Mouse (Mus musculus) thymus, adult 2 months (tissue): Measurements from ENCODE around the gene Brpf1. TPM values are rescaled to one million over a fixed set of nuclear protein-coding genes. Genes with fewer than 3 reads are reported as not detected.

Source experiments
- DNase-seq: peaks from one replicate; pipeline ENCODE4 v3.0.0; 2021
- H3K27ac ChIP-seq: fragments of 200-500 bp; 2 replicates; pipeline ENCODE4 v1.5.1; 2012; ENCODE audit warnings: low read length, control low read depth; ENCODE audit not compliant: control insufficient read depth, insufficient read depth
- H3K27me3 ChIP-seq: fragments of 200-500 bp; 2 replicates; pipeline ENCODE4 v1.6.1; 2012; ENCODE audit warnings: mild to moderate bottlenecking, low read length, moderate library complexity, mixed read lengths; ENCODE audit not compliant: control insufficient read depth, insufficient read depth
- H3K36me3 ChIP-seq: fragments of 200-500 bp; 2 replicates; pipeline ENCODE4 v1.6.1; 2012; ENCODE audit warnings: mild to moderate bottlenecking, low read length, moderate library complexity; ENCODE audit not compliant: control insufficient read depth, insufficient read depth
- H3K4me1 ChIP-seq: fragments of 200-500 bp; replicated peaks from 2 replicates; pipeline ENCODE4 v1.6.1; 2012; ENCODE audit warnings: low read length; ENCODE audit not compliant: control insufficient read depth, insufficient read depth
- H3K4me3 ChIP-seq: fragments of 200-500 bp; 2 replicates; pipeline ENCODE4 v1.5.1; 2012; ENCODE audit warnings: mild to moderate bottlenecking, low read length, control low read depth, moderate library complexity; ENCODE audit not compliant: control insufficient read depth, insufficient read depth
- CTCF ChIP-seq: fragments of 200-500 bp; IDR thresholded peaks from 2 replicates; pipeline ENCODE4 v1.5.1; 2012; ENCODE audit warnings: mild to moderate bottlenecking, control low read depth, low read length, moderate library complexity, borderline replicate concordance; ENCODE audit not compliant: control insufficient read depth, poor library complexity, insufficient read depth; ENCODE audit errors: extremely low read depth
- POLR2A ChIP-seq: fragments of 200-500 bp; IDR thresholded peaks from 2 replicates; pipeline ENCODE4 v1.6.1; 2012; ENCODE audit warnings: mild to moderate bottlenecking, low read length, control low read depth, moderate library complexity; ENCODE audit not compliant: control insufficient read depth, poor library complexity, insufficient read depth; ENCODE audit errors: extremely low read depth
- WGBS: fragments of 180-500 bp; shearing (Covaris S2); methylation state at CpG from one replicate; pipeline ENCODE4 v1.1.7; 2018; 5-methylcytosine and 5-hydroxymethylcytosine counted together
- polyA plus RNA-seq: library from polyadenylated mRNA; depleted of rRNA; stranded (reverse); fragments of >200 nt; gene quantifications from 2 replicates; pipeline ENCODE4 v1.2.3, GENCODE M21; 2012

Gene Brpf1
- polyA plus RNA-seq, 1 experiment: 66.2 TPM

DNA sequence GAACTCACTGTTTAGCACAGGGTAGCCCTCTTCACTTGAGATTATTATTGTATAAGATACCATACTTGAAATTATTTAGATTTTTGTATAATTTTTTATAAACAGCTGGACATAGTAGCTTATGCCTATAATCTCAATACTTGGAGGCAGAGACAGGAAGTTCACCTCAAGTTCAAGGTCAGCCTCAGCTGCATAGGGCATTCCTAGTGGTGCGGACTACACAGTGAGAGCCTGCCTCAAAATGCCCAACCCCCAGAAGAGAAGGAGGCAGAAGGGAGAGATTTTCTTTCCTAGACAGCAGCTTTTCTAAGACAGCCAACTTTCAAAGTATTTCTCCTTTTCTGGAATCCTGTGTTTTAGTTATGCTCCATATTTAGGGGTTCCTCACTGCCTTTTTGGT is 44.2 kb downstream of the Brpf1 start:
- Histone ChIP-seq H3K27me3 (no peaks in the 10 kb centered on the region), H3K36me3 (no peaks in the 10 kb centered on the region), H3K27ac (no peak overlapping the region), H3K4me1 (no peaks in the 10 kb centered on the region), H3K4me3 (no peak overlapping the region)
- WGBS: 95% methylated on average over 1 of the region's 1 CpGs
- TF ChIP-seq POLR2A: no peak
- DNase-seq: no peak

DNA sequence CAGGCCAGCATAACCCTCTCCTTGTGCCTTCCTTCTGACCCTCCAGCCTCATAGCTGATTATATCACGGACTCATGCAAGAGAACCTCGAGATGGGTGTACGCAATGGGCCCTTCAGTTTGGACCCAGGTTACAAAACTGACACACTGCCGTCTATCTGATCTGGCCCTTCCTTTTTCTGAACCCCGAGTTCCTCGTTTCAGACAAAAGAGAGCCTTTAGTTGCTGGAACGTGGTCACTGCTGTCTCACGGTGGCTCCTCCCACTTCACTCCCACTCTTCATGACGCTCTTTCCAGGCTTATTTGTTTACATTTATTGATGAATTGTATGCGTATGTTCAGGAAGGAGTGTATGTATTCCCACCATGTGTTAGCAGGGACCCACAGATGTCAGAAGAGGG is 44.7 kb downstream of the Brpf1 start:
- DNase-seq: no peak
- no peak overlapping the region for H3K27ac ChIP-seq

DNA sequence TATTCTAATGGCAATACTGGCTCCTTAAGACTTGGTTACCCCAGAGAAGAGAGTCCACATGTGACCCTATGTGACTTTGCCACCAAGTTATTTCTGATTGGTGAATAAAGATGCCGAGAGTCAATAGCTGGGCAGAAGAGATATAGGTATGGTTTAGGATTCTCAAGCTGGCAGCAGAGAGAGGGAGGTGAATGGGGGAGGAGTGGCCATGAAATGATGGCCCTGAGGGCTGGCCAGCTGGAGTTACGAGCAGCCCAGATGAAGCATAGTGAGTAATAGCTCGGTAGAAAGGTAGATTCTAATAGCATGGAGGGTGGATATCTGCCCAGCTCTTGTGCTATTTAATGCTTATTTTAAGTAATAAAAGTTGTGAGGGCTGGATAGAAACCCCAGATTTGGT is 45.9 kb downstream of the Brpf1 start:
- H3K27me3 ChIP-seq: no peaks in the 10 kb centered on the region
- no peak overlapping the region for H3K4me3 ChIP-seq
- no peaks in the 10 kb centered on the region for H3K4me1 ChIP-seq
- no peak for TF ChIP-seq POLR2A
- no peak for TF ChIP-seq CTCF
- H3K36me3 ChIP-seq: no peaks in the 10 kb centered on the region
- 92% methylated on average over 3 of the region's 3 CpGs for WGBS
- no peak for DNase-seq
- H3K27ac ChIP-seq: no peak overlapping the region

More for the DNA sequence above, 44.7 kb downstream of the Brpf1 start:
- H3K4me3 ChIP-seq: no peak overlapping the region
- TF ChIP-seq POLR2A: no peak
- no peaks in the 10 kb centered on the region for H3K4me1 ChIP-seq
- no peaks in the 10 kb centered on the region for H3K27me3 ChIP-seq
- H3K36me3 ChIP-seq: no peaks in the 10 kb centered on the region
- WGBS: 47% methylated on average over 10 of the region's 10 CpGs

DNA sequence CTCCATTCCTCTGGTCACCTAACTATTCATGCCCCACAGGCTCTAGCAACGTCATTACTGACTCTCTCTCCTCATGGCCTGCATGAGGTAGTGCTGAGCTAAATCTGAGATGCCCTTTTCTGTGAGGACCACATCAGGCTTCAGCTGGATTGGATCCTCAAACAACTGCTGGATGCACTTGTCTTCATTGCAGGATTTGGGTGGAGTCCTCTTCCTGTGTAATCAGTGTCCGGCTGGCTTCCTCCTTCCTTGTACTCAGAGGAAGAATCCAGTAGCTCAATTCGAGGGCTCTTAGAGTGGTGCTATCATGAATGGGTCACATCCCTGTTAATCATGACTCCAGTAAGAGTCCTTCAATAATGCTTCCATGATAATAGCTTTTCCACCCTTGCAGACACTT is 46.8 kb downstream of the Brpf1 start:
- Histone ChIP-seq H3K27ac (no peak overlapping the region), H3K4me1 (no peaks in the 10 kb centered on the region), H3K4me3 (no peak overlapping the region), H3K36me3 (no peaks in the 10 kb centered on the region), H3K27me3 (no peaks in the 10 kb centered on the region)
- no peak for TF ChIP-seq POLR2A
- no peak for TF ChIP-seq CTCF
- no peak for DNase-seq
- 89% methylated on average over 3 of the region's 3 CpGs for WGBS

DNA sequence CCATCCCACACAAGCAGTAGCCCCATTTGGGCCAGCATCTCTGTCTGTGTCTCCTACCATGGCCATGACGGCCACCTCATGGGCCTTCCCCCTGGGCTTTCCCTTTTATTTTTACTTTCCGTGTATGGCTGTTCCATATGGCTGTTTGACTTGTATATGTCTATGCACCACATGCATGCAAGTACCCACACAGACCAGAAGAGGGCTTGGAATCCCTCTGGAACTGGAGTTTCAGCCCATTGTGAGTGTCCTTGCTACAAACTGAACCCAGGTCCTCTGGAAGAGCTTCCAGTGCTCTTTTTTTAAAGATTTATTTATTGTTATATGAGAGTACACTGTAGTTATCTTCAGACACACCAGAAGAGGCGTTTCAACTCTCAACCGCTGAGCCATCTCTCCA is 54.5 kb downstream of the Brpf1 start:
- Histone ChIP-seq H3K27ac (no peak overlapping the region), H3K4me1 (no peaks in the 10 kb centered on the region), H3K36me3 (no peaks in the 10 kb centered on the region), H3K4me3 (no peak overlapping the region), H3K27me3 (no peaks in the 10 kb centered on the region)
- 90% methylated on average over 4 of the region's 4 CpGs for WGBS
- no peak for DNase-seq
- TF ChIP-seq POLR2A (no peak), CTCF (no peak)

DNA sequence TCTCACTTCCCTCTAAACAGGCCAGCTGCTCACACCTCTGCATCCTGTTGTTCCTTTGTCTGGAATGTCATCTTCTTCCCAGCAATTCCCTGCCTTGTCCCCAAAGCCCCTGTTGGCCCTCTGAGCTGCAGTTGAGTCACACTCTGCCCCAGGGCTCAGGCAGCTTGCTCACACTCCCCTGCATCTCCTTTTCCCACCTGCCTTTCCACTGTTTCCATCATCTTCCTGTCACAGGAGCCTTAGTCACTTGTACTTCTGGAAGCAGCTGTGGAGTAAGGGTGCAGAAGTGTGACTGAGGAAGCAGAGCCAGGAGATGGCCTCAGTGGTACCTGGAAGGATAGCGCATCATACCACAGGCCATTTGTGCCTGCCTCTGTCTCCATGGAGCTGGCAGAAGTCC is 55.3 kb downstream of the Brpf1 start:
- Histone ChIP-seq H3K4me3 (no peak overlapping the region), H3K4me1 (no peaks in the 10 kb centered on the region), H3K27me3 (no peaks in the 10 kb centered on the region), H3K36me3 (no peaks in the 10 kb centered on the region), H3K27ac (no peak overlapping the region)
- TF ChIP-seq CTCF: no peak
- TF ChIP-seq POLR2A: no peak
- 96% methylated on average over 1 of the region's 1 CpGs for WGBS
- no peak for DNase-seq

DNA sequence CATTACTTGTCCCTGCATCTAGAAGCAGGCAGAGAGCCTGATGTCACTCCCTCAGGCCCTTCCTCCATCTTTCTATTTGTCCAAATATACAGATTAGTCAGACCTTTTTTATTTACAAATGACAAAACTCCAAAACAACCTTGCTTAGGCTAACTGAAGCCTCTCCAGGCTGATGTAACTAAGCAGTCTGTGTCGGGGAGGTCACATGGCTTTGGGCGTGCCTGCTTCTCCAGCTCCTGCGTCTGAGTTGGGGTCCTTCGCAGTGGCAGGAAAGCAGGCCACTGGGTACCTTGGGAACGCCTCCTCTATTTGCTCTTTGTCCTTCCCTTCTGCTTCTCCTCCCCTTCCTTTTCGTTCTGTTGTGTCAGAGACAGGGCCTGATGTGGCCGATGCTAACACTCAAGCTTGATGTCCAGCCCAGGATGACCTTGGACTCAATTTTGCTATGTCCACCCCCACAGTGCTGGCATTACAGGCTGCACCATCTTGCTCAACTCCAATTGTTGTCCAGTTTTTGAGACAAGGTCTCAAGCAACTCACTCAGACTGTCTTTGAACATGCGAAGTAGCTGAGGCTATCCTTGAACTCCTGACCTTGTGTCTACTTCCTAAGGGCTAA is 57.7 kb downstream of the Brpf1 start:
- no peak for TF ChIP-seq POLR2A
- TF ChIP-seq CTCF: no peak
- H3K4me3 ChIP-seq: no peak overlapping the region
- no peak overlapping the region for H3K27ac ChIP-seq
- H3K4me1 ChIP-seq: no peaks in the 10 kb centered on the region
- DNase-seq: no peak
- no peaks in the 10 kb centered on the region for H3K27me3 ChIP-seq
- 92% methylated on average over 8 of the region's 8 CpGs for WGBS
- H3K36me3 ChIP-seq: no peaks in the 10 kb centered on the region; the same call in 1 of the 2 replicates
